24 mouse cellular contexts compared by ENCODE assay signal in the genomic region with DNA sequence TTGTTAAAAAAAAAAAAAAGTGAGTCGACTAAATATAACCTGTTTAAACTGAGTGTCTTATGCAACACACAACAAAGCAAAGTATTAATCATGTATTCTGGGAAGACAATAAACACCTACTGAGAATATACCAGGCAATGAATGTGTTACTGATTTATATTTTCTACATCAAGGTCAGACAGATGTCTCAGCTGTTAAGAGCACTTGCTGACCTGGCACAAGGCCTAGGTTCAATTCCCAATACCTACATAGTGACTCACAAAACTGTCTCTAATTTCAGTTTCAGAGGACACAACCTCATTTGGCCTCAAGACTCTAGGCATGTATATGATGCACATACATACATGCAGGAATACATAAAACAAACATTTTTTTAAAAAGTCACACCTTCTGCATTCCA.
"Had no signal": no experiment of that assay in that cellular context is flagged by ENCODE, and none has a peak within 500 bp of the region (broad histone marks: within the 10 kb centered on the region; RNA-seq: fewer than 3 reads in every experiment).

No protein-coding gene starts in this region.

- H3K27me3 ChIP-seq: heart, embryonic 12.5 days; hindbrain, embryonic 12.5 days; intestine, embryonic 15.5 days; kidney, embryonic 15.5 days; limb, embryonic 12.5 days; liver, embryonic 13.5 days had no signal

- H3K4me2 ChIP-seq: heart, embryonic 12.5 days; hindbrain, embryonic 12.5 days; hindbrain, embryonic 14.5 days; intestine, embryonic 15.5 days; kidney, embryonic 15.5 days; limb, embryonic 12.5 days; liver, embryonic 11.5 days; liver, embryonic 13.5 days had no signal

- H3K36me3 ChIP-seq: heart, embryonic 10.5 days; heart, embryonic 12.5 days; hindbrain, embryonic 10.5 days; hindbrain, embryonic 12.5 days; intestine, embryonic 15.5 days; kidney, embryonic 15.5 days; limb, embryonic 10.5 days; limb, embryonic 12.5 days; liver, embryonic 13.5 days had no signal

- H3K4me3 ChIP-seq: gastrocnemius, adult 2 months; heart, embryonic 10.5 days; heart, embryonic 12.5 days; hindbrain, embryonic 10.5 days; hindbrain, embryonic 12.5 days; intestine, embryonic 15.5 days; kidney, embryonic 15.5 days; layer of hippocampus, adult 2 months; left cerebral cortex, adult 2 months; limb, embryonic 10.5 days; limb, embryonic 12.5 days; liver, embryonic 13.5 days had no signal

- DNase-seq: gastrocnemius, adult 2 months; gastrocnemius, postnatal 10 days; gastrocnemius, postnatal 25 days; heart, adult 18-20 months; heart, postnatal 10 days; heart, postnatal 4 days; kidney, adult 18-20 months; kidney, adult 9 months; kidney, postnatal 14 days; kidney, postnatal 36 days; liver; liver, embryonic 13.5 days had no signal
